Mouse (Mus musculus): ENCODE data around the gene Lrrk1. TPM values are rescaled to one million over a fixed set of nuclear protein-coding genes. Genes with fewer than 3 reads are reported as not detected.

Gene Lrrk1
- total and polyA plus RNA-seq, 3 experiments = 5.0 to 16.9 (median 13.6) TPM

- DNase-seq (ENCODE audit: extremely low read depth) = no peak
- Histone ChIP-seq H3K27me3 (replicated peaks) (no peaks in the 10 kb centered on the region), H3K27ac (ENCODE audit: insufficient read depth, low read depth) (no peak overlapping the region), H3K36me3 (replicated peaks in 1 of 2; ENCODE audit: control insufficient read depth in 1 of 2, insufficient read depth in 1 of 2, low read length in 1 of 2) (peaks cover 5 to 59% of the 10 kb centered on the region in 2 experiments), H3K4me2 (ENCODE audit: insufficient read depth, low read depth, poor library complexity, severe bottlenecking) (no peak overlapping the region), H3K9me3 (replicated peaks; ENCODE audit: low read length) (no peaks in the 10 kb centered on the region), H3K4me1 (ENCODE audit: control insufficient read depth in 1 of 2, insufficient read depth in 2 of 2) (peaks cover 0 to 12% of the 10 kb centered on the region in 2 experiments; a peak in 2 of 4 replicates), H3K4me3 (replicated peaks in 1 of 3; ENCODE audit: low read depth in 2 of 3, low read length in 2 of 3, poor library complexity in 1 of 3) (no peak overlapping the region), H3K79me2 (replicated peaks; ENCODE audit: control insufficient read depth, extremely low read depth, insufficient read depth, poor library complexity, severe bottlenecking) (no peaks in the 10 kb centered on the region), H3K9ac (ENCODE audit: insufficient read depth, low read depth) (no peak overlapping the region)
- TF ChIP-seq POLR2A (IDR thresholded peaks at IDR 0.05; ENCODE audit: low read depth, low read length) (no peak), GABPA (IDR thresholded peaks at IDR 0.05; ENCODE audit: insufficient replicate concordance, low read depth, low read length) (no peak), RCOR1 (conservative IDR thresholded peaks at IDR 0.05; ENCODE audit: low read depth, low read length) (no peak), POLR2AphosphoS2 (IDR thresholded peaks at IDR 0.05; ENCODE audit: low read depth, low read length) (no peak), JUN (IDR thresholded peaks at IDR 0.05; ENCODE audit: insufficient read depth, low read depth, low read length) (no peak), MAX (IDR thresholded peaks at IDR 0.05; ENCODE audit: low read length) (no peak), ZMIZ1 (IDR thresholded peaks at IDR 0.05; ENCODE audit: low read depth, low read length) (no peak)
- dilution Hi-C loops (cut with MboI; ENCODE audit: extremely low pct_ligation_motif_present, extremely low pct_unique_long_range_greater_than_20kb, low sequenced_read_pairs) (no loop called here), in situ Hi-C loops (cut with MboI; ENCODE audit: low pct_ligation_motif_present, low pct_unique_long_range_greater_than_20kb, low sequenced_read_pairs) (no loop called here)
Measured at GRCm38 (mm10) chr7:66340044-66340443, 48.1 kb downstream of the Lrrk1 start.

- dilution Hi-C loops (cut with MboI; ENCODE audit: extremely low pct_ligation_motif_present, extremely low pct_unique_long_range_greater_than_20kb, low sequenced_read_pairs) = no loop called here
Measured at GRCm38 (mm10) chr7:66339625-66340024, 48.5 kb downstream of the Lrrk1 start.

GRCm38 (mm10) chr7:66336955-66337354 is 51.2 kb downstream of the Lrrk1 start:
- no peaks in the 10 kb centered on the region for H3K27me3 ChIP-seq (replicated peaks)
- H3K9ac ChIP-seq (ENCODE audit: insufficient read depth, low read depth) = no peak overlapping the region
- no peak overlapping the region for H3K27ac ChIP-seq (ENCODE audit: insufficient read depth, low read depth)
- dilution Hi-C loops (cut with MboI; ENCODE audit: extremely low pct_ligation_motif_present, extremely low pct_unique_long_range_greater_than_20kb, low sequenced_read_pairs) = no loop called here
- H3K79me2 ChIP-seq (replicated peaks; ENCODE audit: control insufficient read depth, extremely low read depth, insufficient read depth, poor library complexity, severe bottlenecking) = no peaks in the 10 kb centered on the region
- no peaks in the 10 kb centered on the region for H3K9me3 ChIP-seq (replicated peaks; ENCODE audit: low read length)
- no peak for DNase-seq (ENCODE audit: extremely low read depth)
- H3K4me2 ChIP-seq (ENCODE audit: insufficient read depth, low read depth, poor library complexity, severe bottlenecking) = no peak overlapping the region
- no peaks in the 10 kb centered on the region for H3K4me1 ChIP-seq (ENCODE audit: control insufficient read depth in 1 of 2, insufficient read depth in 2 of 2)
- in situ Hi-C loops (cut with MboI; ENCODE audit: low pct_ligation_motif_present, low pct_unique_long_range_greater_than_20kb, low sequenced_read_pairs) = no loop called here
- H3K4me3 ChIP-seq (replicated peaks in 1 of 3; ENCODE audit: low read depth in 2 of 3, low read length in 2 of 3, poor library complexity in 1 of 3) = no peak overlapping the region
- peaks cover 25 to 75% of the 10 kb centered on the region in 2 experiments for H3K36me3 ChIP-seq (replicated peaks in 1 of 2; ENCODE audit: control insufficient read depth in 1 of 2, insufficient read depth in 1 of 2, low read length in 1 of 2)
- TF ChIP-seq NRF1 (IDR thresholded peaks at IDR 0.05; ENCODE audit: low read depth, low read length) (no peak), TCF12 (IDR thresholded peaks at IDR 0.05; ENCODE audit: low read depth, low read length) (no peak), HCFC1 (IDR thresholded peaks at IDR 0.05; ENCODE audit: low read depth, low read length) (no peak), MAZ (IDR thresholded peaks at IDR 0.05; ENCODE audit: low read depth, low read length) (no peak), UBTF (IDR thresholded peaks at IDR 0.05; ENCODE audit: low read depth, low read length) (no peak), ZKSCAN1 (IDR thresholded peaks at IDR 0.05; ENCODE audit: borderline replicate concordance, low read depth, low read length) (no peak), TBP (conservative IDR thresholded peaks at IDR 0.05; ENCODE audit: low read depth, low read length) (no peak), USF2 (conservative IDR thresholded peaks at IDR 0.05; ENCODE audit: low read depth, low read length) (no peak), MAFK (IDR thresholded peaks at IDR 0.05; ENCODE audit: insufficient replicate concordance, low read length) (no peak), MAX (IDR thresholded peaks at IDR 0.05; ENCODE audit: low read length) (no peak), MEF2A (IDR thresholded peaks at IDR 0.05; ENCODE audit: borderline replicate concordance, low read depth, low read length) (no peak)

More at GRCm38 (mm10) chr7:66339625-66340024, 48.5 kb downstream of the Lrrk1 start:
- Histone ChIP-seq H3K4me1 (ENCODE audit: control insufficient read depth in 1 of 2, insufficient read depth in 2 of 2) (peaks cover 0 to 12% of the 10 kb centered on the region in 2 experiments; a peak in 2 of 4 replicates), H3K4me2 (ENCODE audit: insufficient read depth, low read depth, poor library complexity, severe bottlenecking) (no peak overlapping the region), H3K27ac (ENCODE audit: insufficient read depth, low read depth) (no peak overlapping the region), H3K9me3 (replicated peaks; ENCODE audit: low read length) (no peaks in the 10 kb centered on the region), H3K36me3 (replicated peaks in 1 of 2; ENCODE audit: control insufficient read depth in 1 of 2, insufficient read depth in 1 of 2, low read length in 1 of 2) (peaks cover 9 to 63% of the 10 kb centered on the region in 2 experiments), H3K9ac (ENCODE audit: insufficient read depth, low read depth) (no peak overlapping the region), H3K27me3 (replicated peaks) (no peaks in the 10 kb centered on the region), H3K79me2 (replicated peaks; ENCODE audit: control insufficient read depth, extremely low read depth, insufficient read depth, poor library complexity, severe bottlenecking) (no peaks in the 10 kb centered on the region), H3K4me3 (replicated peaks in 1 of 3; ENCODE audit: low read depth in 2 of 3, low read length in 2 of 3, poor library complexity in 1 of 3) (no peak overlapping the region)
- DNase-seq (ENCODE audit: extremely low read depth) = no peak
- in situ Hi-C loops (cut with MboI; ENCODE audit: low pct_ligation_motif_present, low pct_unique_long_range_greater_than_20kb, low sequenced_read_pairs) = no loop called here
- TF ChIP-seq USF1 (IDR thresholded peaks at IDR 0.05; ENCODE audit: low read depth, low read length) = no peak
- no peak for TF ChIP-seq JUN (IDR thresholded peaks at IDR 0.05; ENCODE audit: insufficient read depth, low read depth, low read length)

All from CH12.LX (cell line).